Mouse (Mus musculus): ENCODE measurements at regions not wholly inside any gene's neighbourhood (a gene's known extent, or its start where the extent isn't known, plus 50 kb on each side); places are given as distances from the start of the nearest gene placed in this dataset.
"Not testable (repeated sequence)": the region's sequence is repeated elsewhere in the genome, so short reads cannot be mapped to it uniquely, and the experiment has no call there.

DNA sequence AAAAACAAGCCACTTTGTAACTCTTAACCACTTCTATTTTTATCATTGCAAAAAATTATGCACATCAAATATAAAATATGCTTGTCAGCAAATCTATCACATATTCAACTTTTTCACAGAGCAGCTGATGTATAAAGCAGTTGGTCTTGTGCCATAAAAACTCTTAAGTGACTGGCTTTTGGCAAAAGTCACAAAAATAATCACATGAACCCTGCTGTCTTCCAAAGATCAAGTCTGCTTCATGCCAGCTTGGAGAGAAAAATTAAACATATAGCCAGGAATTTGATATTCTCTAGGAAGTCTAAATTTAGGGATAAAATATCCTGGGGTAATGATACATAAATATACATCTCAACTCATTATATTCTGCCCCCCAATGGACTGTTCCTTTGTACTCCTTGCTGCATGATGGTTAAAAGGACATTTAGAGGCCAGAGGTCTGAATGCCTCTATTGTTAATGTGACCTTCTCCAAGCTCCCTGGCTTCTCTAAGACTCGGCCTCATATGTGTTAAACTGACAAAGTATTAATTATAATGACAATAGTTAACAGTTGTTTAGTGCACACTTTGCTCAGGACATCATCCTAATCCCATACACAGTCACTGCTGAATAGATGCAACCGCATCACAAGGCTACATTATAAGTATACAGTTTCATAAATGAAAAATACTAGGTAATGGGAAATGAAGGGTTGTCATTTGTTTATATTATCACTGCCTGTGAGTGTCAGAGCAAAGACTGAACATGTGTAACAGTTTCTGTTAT, 422.9 kb upstream of the Hs3st1 start:
- no peak for DNase-seq

GRCm38 (mm10) chr5:40136740-40137285, 381.5 kb upstream of the Hs3st1 start:
- DNase-seq = no peak

DNA sequence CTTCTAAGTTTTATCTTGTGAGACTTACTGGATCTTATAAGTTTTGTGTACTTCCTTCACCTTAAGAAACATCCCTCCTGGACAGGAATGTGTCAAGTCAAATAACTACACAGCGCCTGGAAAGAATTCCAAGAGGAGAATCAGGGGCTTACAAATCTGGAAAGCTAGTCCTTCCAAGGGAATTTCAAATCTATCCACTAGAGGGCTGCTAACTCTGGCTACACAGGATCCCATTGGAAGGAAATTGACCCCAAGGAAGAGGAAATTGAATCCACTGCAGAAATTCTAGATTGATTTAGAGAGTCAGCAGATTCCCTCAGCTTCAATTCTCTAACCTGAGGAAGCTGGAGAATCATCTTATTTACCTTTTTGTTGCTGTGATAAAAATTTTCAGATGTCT, 369.1 kb upstream of the Hs3st1 start:
- DNase-seq = no peak

- DNase-seq = no peak
Measured at GRCm38 (mm10) chr5:40116849-40117248, 361.6 kb upstream of the Hs3st1 start.

- DNase-seq = not testable (repeated sequence)
Measured at GRCm38 (mm10) chr5:40089576-40089975, 334.3 kb upstream of the Hs3st1 start.

- no peak for DNase-seq
Measured at GRCm38 (mm10) chr5:40045288-40045687, 290.0 kb upstream of the Hs3st1 start.

- no peak for DNase-seq
Measured at GRCm38 (mm10) chr5:40034452-40034851, 279.2 kb upstream of the Hs3st1 start.

GRCm38 (mm10) chr5:40033686-40034085, 278.4 kb upstream of the Hs3st1 start:
- no peak for DNase-seq

DNA sequence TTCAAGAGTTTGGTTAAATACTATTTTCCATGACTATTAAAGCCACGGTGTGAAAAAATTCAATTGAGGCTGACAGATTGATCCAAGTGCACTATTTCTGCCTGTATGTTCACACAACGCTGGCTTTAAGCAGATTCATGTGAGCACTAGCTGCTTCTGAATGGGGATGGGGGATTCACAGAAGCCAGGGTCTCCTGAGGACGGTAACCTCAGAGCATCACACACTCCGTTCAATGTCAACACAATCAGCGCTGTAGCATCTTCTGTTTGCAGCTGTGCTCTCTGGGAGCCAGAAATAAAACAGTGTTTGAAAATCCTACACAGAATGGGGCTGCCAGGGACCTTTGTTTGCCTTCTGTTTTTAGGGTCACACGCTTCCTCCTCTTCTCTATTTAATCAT, 275.0 kb upstream of the Hs3st1 start:
- DNase-seq = no peak

DNA sequence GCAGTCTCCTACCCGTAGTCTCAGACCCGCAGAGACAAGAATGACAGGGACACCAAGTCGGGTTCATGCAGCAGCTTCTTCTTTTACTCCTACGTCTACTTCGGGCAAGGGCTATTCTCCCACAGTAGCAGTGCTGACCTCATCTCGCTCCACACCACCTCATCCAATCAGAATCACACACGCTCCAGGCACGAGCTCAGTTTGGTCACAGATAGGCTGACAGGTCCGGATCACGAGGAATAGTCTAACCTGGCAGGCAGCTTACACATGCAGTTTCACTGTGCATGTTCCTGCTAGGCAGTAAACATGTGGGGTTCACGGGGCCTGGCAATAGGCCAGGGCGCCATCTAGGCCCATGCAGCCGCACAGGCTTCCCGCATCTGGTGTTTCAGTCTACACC, 260.7 kb upstream of the Hs3st1 start:
- no peak for DNase-seq

- no peak for DNase-seq
Measured at GRCm38 (mm10) chr5:39988039-39988438, 232.8 kb upstream of the Hs3st1 start.

GRCm38 (mm10) chr5:39964371-39964770, 209.1 kb upstream of the Hs3st1 start:
- DNase-seq = no peak

DNA sequence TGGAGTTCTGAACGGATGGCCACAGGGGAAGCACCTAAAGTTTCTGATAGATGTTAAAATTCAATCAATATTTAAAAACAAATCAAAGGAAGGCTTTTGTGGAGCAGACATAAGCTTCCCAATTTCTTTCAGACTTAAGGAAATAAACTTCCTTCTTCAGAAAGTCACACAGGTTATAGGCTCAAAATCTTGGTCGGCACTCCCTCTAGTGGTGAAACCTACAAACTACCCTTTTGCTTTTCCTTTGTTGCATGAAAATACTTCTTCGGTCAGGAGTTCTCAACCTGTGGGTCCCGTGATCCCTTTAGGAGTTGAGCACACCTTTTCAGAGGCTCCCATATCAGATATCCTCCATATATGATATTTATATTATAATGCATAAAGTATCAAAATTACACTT, 205.7 kb upstream of the Hs3st1 start:
- DNase-seq = peak in 1 of 2 experiments; percentile 4

DNA sequence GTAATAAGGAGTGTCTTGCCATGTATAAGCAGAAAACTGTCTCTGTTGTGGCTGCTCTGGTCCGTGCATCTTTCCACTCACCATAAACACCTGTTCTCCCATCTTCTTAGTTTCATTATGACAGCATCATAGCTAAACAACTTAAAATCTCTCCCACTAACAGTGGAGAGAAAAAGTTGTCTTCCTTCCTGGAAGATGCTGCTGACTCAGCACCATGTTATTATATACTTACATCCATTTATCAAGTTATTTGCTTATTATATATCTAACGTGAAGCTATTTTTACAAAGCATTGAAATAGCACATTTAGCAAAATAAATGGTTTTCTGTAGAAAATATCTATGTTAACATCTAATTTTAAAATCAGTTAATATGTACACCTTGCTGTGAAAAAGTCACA, 180.3 kb upstream of the Hs3st1 start:
- no peak for DNase-seq

GRCm38 (mm10) chr5:39931890-39932289, 176.6 kb upstream of the Hs3st1 start:
- no peak for DNase-seq

- no peak for DNase-seq
Measured at GRCm38 (mm10) chr5:39909369-39909768, 154.1 kb upstream of the Hs3st1 start.

DNA sequence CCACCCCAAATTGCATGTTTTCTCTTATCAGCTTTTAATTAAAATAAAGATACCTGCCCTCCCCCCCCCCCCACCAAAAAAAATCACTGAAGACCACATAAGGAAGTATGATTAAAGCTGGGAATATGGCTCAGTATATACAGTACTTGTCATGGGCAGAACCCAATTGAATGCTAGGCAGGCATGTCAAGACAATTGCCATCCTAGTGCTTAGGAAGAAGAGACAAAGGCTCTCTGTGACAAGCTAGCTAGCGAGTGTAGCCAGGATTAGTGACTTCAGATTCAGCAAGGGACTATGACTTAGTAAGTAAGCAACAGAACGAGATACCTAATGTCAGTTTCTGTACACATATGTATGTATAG, 116.4 kb upstream of the Hs3st1 start:
- no peak for DNase-seq

DNA sequence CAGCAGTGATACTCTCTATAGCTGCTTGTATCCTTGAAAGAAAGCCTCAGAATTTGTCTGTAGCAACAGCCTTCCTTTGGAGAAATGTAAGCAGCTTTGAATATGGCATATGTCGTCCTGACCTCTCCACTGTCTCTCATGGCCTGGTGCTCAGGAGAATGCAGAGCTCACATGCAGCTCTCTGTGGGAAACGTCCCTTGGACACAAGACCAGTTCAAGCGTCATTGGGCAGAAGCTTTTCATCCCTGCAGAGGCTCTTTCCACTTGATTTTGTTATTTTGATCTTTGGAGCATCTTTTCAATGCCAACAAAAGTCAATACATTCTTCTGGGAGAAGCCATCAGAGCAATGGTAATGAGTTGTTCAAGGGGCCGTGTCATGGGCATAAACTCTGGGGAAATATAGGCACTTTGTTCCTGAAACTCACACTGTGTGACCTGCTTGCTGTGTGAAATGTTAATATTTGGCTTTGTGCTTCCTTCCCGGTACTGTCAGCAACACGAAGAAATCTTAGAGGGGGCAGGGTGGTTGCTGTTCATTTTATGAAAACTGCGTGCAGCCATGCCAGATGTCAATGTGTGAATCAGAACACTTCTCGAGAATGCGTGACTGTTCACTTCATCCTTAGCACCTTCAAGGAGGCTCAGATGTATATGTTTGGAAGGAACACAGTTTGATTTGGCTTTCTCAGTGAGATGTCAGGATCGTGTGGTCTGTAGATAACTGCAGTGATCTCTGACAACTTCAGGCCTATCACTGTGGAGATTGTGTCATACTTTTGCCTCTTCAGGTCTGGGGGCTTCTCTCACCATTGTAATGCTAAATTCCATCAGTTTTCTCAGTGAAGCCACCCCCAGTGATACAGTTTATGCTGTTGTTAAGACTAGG, 115.8 kb upstream of the Hs3st1 start:
- no peak for DNase-seq

GRCm38 (mm10) chr5:39857192-39857591, 101.9 kb upstream of the Hs3st1 start:
- DNase-seq = no peak

- no peak for DNase-seq
Measured at GRCm38 (mm10) chr5:39856616-39857156, 101.4 kb upstream of the Hs3st1 start.

GRCm38 (mm10) chr5:39855685-39856615, 100.7 kb upstream of the Hs3st1 start:
- no peak for DNase-seq

DNA sequence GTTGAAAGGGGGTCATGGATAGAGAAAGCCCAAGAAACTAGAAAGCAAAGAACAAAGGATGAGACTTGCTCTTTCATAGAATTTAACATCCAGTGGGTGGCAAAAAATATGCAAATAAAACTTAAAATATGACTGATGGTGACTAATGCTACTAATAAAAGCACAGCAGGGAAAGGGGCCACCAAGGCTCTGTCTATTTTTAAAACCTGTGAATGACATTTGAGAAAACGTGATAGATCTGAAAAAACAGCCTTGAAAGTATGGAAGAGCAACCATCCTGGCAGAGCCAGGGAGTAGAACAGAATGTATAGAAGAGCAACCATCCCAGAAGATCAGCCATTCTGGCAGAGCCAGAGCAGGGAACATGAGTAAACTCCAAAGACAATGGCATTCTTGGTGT, 91.9 kb upstream of the Hs3st1 start:
- no peak for DNase-seq

Measured in layer of hippocampus, postnatal 36 days (tissue).